Mouse (Mus musculus) limb, embryonic 11.5 days (tissue): ENCODE results near the gene Il9r. TPM values are rescaled to one million over a fixed set of nuclear protein-coding genes. Genes with fewer than 3 reads are reported as not detected.

Source experiments
- ATAC-seq: fragments of 200-750 bp; cut with Nextera tagmentation; 2 replicates; pipeline ENCODE4 v1.8.0; 2017; ENCODE audit warnings: low read depth; ENCODE audit not compliant: insufficient number of reproducible peaks, low FRiP score, low TSS enrichment
- DNase-seq: peaks from one replicate; pipeline ENCODE4 v3.0.0-alpha.2; 2015; ENCODE audit warnings: low spot score
- H3K27ac ChIP-seq: fragments of 300-500 bp; sonication (generic); replicated peaks from 2 replicates; pipeline ENCODE4 v1.5.1; 2014; ENCODE audit warnings: low read depth, mild to moderate bottlenecking, low read length
- H3K27me3 ChIP-seq: fragments of 300-500 bp; sonication (generic); 2 replicates; pipeline ENCODE4 v1.6.1; 2014; ENCODE audit warnings: mild to moderate bottlenecking, low read length, mixed read lengths; ENCODE audit not compliant: control insufficient read depth, insufficient read depth
- H3K36me3 ChIP-seq: fragments of 300-500 bp; sonication (generic); 2 replicates; pipeline ENCODE4 v1.6.1; 2014; ENCODE audit warnings: mild to moderate bottlenecking, low read length, moderate library complexity, mixed read lengths; ENCODE audit not compliant: control insufficient read depth, insufficient read depth
- H3K4me1 ChIP-seq: fragments of 300-500 bp; sonication (generic); 2 replicates; pipeline ENCODE4 v1.6.1; 2014; ENCODE audit warnings: low read length, mixed read lengths; ENCODE audit not compliant: control insufficient read depth, insufficient read depth
- H3K4me2 ChIP-seq: fragments of 300-500 bp; sonication (generic); 2 replicates; pipeline ENCODE4 v1.6.1; 2014; ENCODE audit warnings: low read depth, mild to moderate bottlenecking, moderate library complexity; ENCODE audit not compliant: severe bottlenecking
- H3K4me3 ChIP-seq: fragments of 300-500 bp; sonication (generic); 2 replicates; pipeline ENCODE4 v1.5.1; 2014; ENCODE audit warnings: low read depth, low read length
- H3K9ac ChIP-seq: fragments of 300-500 bp; sonication (generic); 2 replicates; pipeline ENCODE4 v1.6.1; 2014; ENCODE audit warnings: mild to moderate bottlenecking, low read length
- H3K9me3 ChIP-seq: fragments of 300-500 bp; sonication (generic); 2 replicates; pipeline ENCODE4 v1.6.1; 2016; ENCODE audit warnings: low read length; ENCODE audit not compliant: control insufficient read depth
- WGBS: fragments of 180-500 bp; shearing (Covaris S2); extraction: QIAGEN DNeasy Blood & Tissue Kit; methylation state at CpG from one replicate; pipeline ENCODE4 v1.1.7; 2014; 5-methylcytosine and 5-hydroxymethylcytosine counted together
- polyA plus RNA-seq: library from polyadenylated mRNA; unstranded; fragments of >200 nt; fragmentation: Nextera tagmentation; extraction: Ambion mirVana; gene quantifications from 2 replicates; pipeline ENCODE4 v1.2.1, GENCODE M21; 2014

Gene Il9r
- polyA plus RNA-seq, 1 experiment from 2014 or later: not detected

DNA sequence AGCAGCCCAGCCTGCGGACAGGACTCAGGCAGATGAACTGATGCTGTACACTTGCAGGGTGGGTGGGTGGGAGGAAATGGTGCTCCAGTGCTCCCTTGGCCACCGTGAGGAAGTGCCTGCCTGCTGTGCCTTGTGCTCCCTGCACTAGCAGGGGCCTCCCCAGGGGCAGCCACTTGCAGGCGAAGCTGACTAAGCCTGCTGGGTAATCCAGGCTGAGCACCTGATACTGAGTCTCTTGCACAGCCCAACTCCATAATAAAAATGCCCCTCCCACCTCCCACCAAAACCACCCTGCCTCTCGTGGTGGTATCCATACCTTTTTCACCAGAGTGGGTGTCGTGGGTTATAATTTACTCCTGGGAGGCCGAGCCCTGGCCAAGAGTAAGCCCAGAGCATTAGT, 849 bp downstream of the Il9r start:
- H3K9me3 ChIP-seq: no peaks in the 10 kb centered on the region
- no peak overlapping the region for H3K27ac ChIP-seq
- H3K4me3 ChIP-seq: no peak overlapping the region
- no peak for ATAC-seq
- no peaks in the 10 kb centered on the region for H3K4me1 ChIP-seq
- no peaks in the 10 kb centered on the region for H3K36me3 ChIP-seq
- no peak overlapping the region for H3K9ac ChIP-seq
- no peak overlapping the region for H3K4me2 ChIP-seq
- no peak for DNase-seq
- 54% methylated on average over 6 of the region's 6 CpGs for WGBS
- H3K27me3 ChIP-seq: no peaks in the 10 kb centered on the region

DNA sequence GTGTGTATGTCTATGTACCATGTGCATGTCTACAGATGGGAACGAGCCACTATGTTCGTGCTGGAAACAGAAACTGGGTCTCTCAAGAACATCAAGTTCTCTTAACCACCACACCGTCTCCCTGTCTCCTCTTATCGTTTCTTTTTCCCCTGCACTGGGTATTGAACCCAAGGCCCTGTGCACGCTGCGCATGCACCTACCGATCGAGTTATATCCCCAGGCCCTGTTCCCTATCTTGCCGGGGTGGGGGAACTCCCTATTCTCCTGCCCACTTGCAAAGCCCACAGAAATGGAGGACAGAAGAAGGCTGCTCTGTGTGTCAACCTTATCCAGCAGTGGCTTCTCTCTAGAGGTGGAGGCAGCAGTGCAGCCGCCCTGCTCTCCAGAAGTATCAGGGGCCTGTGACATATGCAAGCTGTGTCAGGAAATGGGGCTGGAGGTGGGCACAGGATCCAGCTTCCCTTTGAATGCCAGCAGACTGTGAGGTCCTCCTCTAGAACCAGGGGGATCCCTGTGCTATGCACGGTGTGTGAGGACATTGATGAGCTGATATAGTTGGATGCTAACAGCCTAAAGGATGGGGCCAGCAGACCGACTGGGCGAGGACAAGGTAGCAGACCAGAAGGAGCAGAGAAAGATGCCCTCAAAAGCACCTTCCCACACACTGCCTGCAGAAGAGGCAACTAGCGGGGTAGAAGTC, 1.7 kb downstream of the Il9r start:
- Histone ChIP-seq H3K4me3 (no peak overlapping the region), H3K4me1 (no peaks in the 10 kb centered on the region), H3K36me3 (no peaks in the 10 kb centered on the region), H3K9me3 (no peaks in the 10 kb centered on the region), H3K4me2 (no peak overlapping the region), H3K9ac (no peak overlapping the region), H3K27ac (no peak overlapping the region), H3K27me3 (no peaks in the 10 kb centered on the region)
- WGBS: 77% methylated on average over 14 of the region's 14 CpGs
- ATAC-seq (no peak), DNase-seq (no peak)

DNA sequence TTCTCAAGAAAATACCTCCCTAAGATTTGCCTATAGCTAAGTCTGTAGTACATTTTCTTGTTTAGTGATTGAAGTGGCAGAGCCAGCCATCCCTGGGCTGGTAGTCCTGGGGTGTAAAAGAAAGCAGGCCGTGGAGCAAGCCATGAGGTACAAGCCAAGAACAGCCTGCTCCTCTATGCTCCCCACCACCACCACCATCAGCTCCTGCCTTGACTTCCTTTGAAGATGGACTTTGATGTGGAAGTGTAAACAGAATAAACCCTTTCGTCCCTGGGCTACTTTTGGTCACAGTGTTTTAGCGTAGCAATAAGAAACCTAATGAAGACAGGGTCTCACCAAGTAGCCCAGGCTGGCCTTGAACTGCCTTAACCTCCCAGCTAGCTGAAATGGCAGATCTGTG, 2.3 kb downstream of the Il9r start:
- Histone ChIP-seq H3K36me3 (no peaks in the 10 kb centered on the region), H3K4me2 (no peak overlapping the region), H3K9me3 (no peaks in the 10 kb centered on the region), H3K27ac (no peak overlapping the region), H3K4me3 (no peak overlapping the region), H3K4me1 (no peaks in the 10 kb centered on the region), H3K9ac (no peak overlapping the region), H3K27me3 (no peaks in the 10 kb centered on the region)
- ATAC-seq: no peak
- DNase-seq: no peak
- 19% methylated on average over 3 of the region's 3 CpGs for WGBS

DNA sequence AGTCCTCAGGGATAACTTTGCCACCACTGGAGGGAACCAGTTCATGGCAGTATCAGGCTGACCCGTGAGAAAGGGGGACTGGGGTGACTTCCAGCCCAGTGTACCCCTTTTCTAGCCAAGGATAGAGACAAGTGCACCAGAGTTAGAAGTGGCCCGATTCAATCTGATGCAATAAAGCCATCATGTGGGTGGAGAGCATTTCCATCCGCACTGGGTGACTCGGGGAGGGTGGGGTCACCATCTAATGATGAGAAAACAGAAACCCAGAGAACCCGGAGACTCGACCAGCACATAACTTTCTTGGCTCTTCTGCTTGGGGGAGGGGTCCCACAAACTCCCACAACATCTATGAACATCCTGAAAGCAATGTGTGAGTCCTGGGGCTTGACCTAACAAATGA, 3.4 kb downstream of the Il9r start:
- no peak for DNase-seq
- no peak for ATAC-seq
- Histone ChIP-seq H3K4me3 (no peak overlapping the region), H3K9me3 (no peaks in the 10 kb centered on the region), H3K9ac (no peak overlapping the region), H3K4me2 (no peak overlapping the region), H3K4me1 (no peaks in the 10 kb centered on the region), H3K27ac (no peak overlapping the region), H3K36me3 (no peaks in the 10 kb centered on the region), H3K27me3 (no peaks in the 10 kb centered on the region)
- WGBS: 67% methylated on average over 6 of the region's 6 CpGs

DNA sequence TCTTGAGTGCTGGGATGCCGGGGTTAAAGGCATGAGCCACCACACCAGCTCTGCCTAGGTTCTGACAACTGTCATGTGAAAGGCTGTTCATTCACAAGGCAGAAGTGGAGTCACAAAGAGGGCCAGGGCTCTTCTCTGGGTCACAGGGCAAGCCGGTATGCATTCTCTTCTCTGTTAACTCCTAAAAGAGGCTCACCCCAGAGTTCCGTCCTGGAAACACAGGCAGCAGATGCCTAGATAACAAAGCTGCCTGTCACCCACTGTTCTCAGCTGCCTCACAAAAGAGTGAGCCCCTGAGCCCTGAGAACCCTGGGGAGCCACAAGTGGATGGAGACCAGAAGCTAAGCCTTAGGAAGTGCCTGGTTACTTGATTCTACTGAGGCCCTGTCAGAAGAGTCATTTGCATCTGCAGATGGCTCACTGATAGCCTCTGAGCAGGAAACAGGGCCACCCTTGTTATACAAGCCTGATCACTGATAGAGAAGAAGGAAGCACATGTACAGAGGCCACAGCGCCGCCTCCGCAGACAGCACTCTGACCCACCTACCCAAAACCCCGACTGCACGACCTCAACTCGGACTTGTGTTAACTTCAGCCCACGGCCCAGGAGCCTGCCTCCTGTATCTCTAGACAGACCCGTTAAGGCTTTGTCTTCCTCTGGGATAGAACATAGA, 4.1 kb downstream of the Il9r start:
- no peak overlapping the region for H3K4me3 ChIP-seq
- H3K4me1 ChIP-seq: no peaks in the 10 kb centered on the region
- DNase-seq (no peak), ATAC-seq (no peak)
- H3K36me3 ChIP-seq: no peaks in the 10 kb centered on the region
- no peak overlapping the region for H3K27ac ChIP-seq
- 42% methylated on average over 11 of the region's 11 CpGs for WGBS
- no peak overlapping the region for H3K9ac ChIP-seq
- H3K4me2 ChIP-seq: no peak overlapping the region
- H3K9me3 ChIP-seq: no peaks in the 10 kb centered on the region
- no peaks in the 10 kb centered on the region for H3K27me3 ChIP-seq

DNA sequence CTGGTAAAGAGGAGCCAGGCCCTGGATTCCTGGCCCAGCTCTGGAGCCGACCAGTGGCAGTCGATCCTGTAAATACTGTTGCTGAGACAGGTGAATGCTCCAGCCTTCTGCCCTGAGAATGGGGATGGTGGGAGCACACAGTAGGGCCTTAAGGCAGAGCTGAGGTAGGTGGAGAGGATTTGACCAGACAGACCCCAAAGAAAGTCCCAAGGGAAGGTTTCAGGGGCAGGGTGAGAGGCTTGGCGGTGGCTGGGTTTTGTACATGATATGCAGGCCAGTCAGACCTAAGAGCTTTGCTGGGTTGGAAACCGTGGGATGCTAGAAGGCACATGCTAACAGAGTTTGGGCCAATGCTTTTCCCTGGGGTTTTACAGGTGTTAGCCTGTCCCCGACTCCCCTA, 5.5 kb downstream of the Il9r start:
- no peak for DNase-seq
- ATAC-seq: no peak

DNA sequence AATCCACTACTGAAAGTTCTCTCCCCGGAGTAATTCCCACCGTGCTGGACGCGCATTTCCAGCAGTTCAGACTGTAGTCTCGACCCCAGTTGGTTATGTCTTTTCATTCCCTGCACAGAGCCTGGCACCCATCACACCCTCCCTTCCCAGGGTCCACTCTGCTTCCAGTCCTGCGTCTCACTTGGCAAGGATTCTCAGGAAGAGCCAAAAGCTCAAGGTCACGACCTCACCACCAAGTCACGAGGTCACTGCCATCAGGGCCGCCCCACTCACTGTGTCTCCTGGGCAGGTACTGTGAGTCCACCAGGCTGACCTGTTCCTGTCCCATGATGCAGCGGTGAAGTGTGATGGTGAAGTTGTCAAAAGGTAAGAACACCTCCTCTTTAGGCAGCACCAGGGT, 6.0 kb downstream of the Il9r start:
- Histone ChIP-seq H3K9me3 (no peaks in the 10 kb centered on the region), H3K4me3 (no peak overlapping the region), H3K36me3 (no peaks in the 10 kb centered on the region), H3K27ac (no peak overlapping the region), H3K27me3 (no peaks in the 10 kb centered on the region), H3K4me2 (no peak overlapping the region), H3K4me1 (no peaks in the 10 kb centered on the region), H3K9ac (no peak overlapping the region)
- ATAC-seq: no peak
- 82% methylated on average over 10 of the region's 10 CpGs for WGBS
- no peak for DNase-seq

More for the DNA sequence above, 5.5 kb downstream of the Il9r start:
- H3K27me3 ChIP-seq: no peaks in the 10 kb centered on the region
- no peaks in the 10 kb centered on the region for H3K4me1 ChIP-seq
- WGBS: 84% methylated on average over 5 of the region's 5 CpGs
- H3K27ac ChIP-seq: no peak overlapping the region
- H3K4me3 ChIP-seq: no peak overlapping the region
- no peaks in the 10 kb centered on the region for H3K36me3 ChIP-seq
- H3K9me3 ChIP-seq: no peaks in the 10 kb centered on the region
- H3K4me2 ChIP-seq: no peak overlapping the region
- no peak overlapping the region for H3K9ac ChIP-seq

DNA sequence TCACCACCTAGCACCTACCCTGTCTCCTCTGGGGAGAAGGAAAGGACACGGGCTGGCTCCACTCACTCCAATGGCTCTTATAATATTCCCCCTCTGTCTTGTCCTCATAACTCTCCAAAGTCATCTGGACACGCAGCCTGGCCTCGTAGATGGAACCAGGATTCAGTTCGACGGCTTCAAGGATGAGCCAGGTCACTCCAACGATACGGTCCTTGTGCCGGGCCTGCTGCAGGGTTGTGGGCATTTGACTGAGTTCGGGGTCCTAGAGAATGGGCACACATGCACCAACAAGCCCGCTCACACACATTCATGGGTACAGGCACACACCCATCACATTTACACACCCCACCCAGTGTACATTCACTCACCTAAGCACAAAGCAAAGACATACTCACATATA, 6.9 kb downstream of the Il9r start:
- 81% methylated on average over 10 of the region's 10 CpGs for WGBS
- DNase-seq: no peak
- Histone ChIP-seq H3K9me3 (no peaks in the 10 kb centered on the region), H3K9ac (no peak overlapping the region), H3K27me3 (no peaks in the 10 kb centered on the region), H3K4me2 (no peak overlapping the region), H3K4me3 (no peak overlapping the region), H3K27ac (no peak overlapping the region), H3K36me3 (no peaks in the 10 kb centered on the region), H3K4me1 (no peaks in the 10 kb centered on the region)
- no peak for ATAC-seq
